ENCODE assay signal across 23 mouse cellular contexts in the genomic region with DNA sequence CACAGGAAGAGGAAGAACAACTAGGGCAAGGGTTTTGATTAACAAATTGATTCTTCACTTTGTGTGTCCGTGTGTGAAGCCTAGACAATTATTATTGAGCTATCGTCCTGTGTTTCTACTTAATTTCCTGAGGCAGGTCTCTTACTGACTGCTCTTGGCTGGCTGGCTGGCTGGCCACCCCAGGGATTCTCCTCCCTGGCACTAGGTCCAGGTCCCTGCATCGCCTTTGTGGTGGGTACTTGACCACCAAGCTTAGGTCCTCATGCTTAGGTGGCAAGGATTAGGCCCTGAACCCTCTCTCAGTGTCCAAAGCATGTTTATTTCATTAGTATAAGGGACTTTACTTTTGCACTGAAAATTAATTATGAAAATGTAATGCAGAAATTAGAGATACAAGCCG. TPM values are rescaled to one million over a fixed set of nuclear protein-coding genes. Genes with fewer than 3 reads are reported as not detected.
DNase-seq lines count a peak whose midpoint lies in the region; ATAC-seq and TF ChIP-seq lines count a peak whose summit lies in the region.
"Had no signal": no experiment of that assay in that cellular context is flagged by ENCODE, and none has a peak within 500 bp of the region (broad histone marks: within the 10 kb centered on the region; RNA-seq: fewer than 3 reads in every experiment).

No protein-coding gene starts in this region.

- H3K9ac ChIP-seq in liver, embryonic 11.5 days (ENCODE audit: low read depth, low read length), result peak overlapping the region; percentile 36; the same call in 1 of the 2 replicates
- H3K9ac ChIP-seq in liver, embryonic 14.5 days (replicated peaks), result peak overlapping the region; percentile 62
- no peak overlapping the region; the same call in 1 of the 2 replicates for H3K9ac ChIP-seq in liver, postnatal 0 days (replicated peaks)
- no peak overlapping the region for H3K9ac ChIP-seq in midbrain, embryonic 16.5 days (ENCODE audit: low read depth, low read length)
- H3K9ac ChIP-seq: forebrain, embryonic 12.5 days; forebrain, embryonic 15.5 days; heart, embryonic 13.5 days; hindbrain, embryonic 15.5 days had no signal

- peaks cover 74% of the 10 kb centered on the region for H3K36me3 ChIP-seq in erythroblast, embryonic 14.5 days (ENCODE audit: control insufficient read depth)
- peaks cover 7% of the 10 kb centered on the region; the same call in 1 of the 2 replicates for H3K36me3 ChIP-seq in liver, embryonic 11.5 days (ENCODE audit: control insufficient read depth, insufficient read depth, low read length)
- peaks cover 20% of the 10 kb centered on the region for H3K36me3 ChIP-seq in liver, embryonic 14.5 days (replicated peaks; ENCODE audit: control insufficient read depth, insufficient read depth, low read depth)
- peaks cover 16% of the 10 kb centered on the region for H3K36me3 ChIP-seq in liver, postnatal 0 days (replicated peaks; ENCODE audit: insufficient read depth, low read length)
- H3K36me3 ChIP-seq in heart, embryonic 10.5 days, result peaks cover 20% of the 10 kb centered on the region
- 0 out of 2 replicates have a peak, but pooled peaks cover 2% of the 10 kb centered on the region for H3K36me3 ChIP-seq in midbrain, embryonic 16.5 days (ENCODE audit: control insufficient read depth, insufficient read depth, low read length)

- no peaks in the 10 kb centered on the region for H3K27me3 ChIP-seq in erythroblast, embryonic 14.5 days (ENCODE audit: control insufficient read depth)
- H3K27me3 ChIP-seq in liver, embryonic 11.5 days (replicated peaks; ENCODE audit: control insufficient read depth, insufficient read depth, low read length), result no peaks in the 10 kb centered on the region
- no peaks in the 10 kb centered on the region for H3K27me3 ChIP-seq in liver, embryonic 14.5 days (ENCODE audit: control insufficient read depth, insufficient read depth, low read length)
- H3K27me3 ChIP-seq in liver, postnatal 0 days (ENCODE audit: insufficient read depth, low read length), result no peaks in the 10 kb centered on the region
- H3K27me3 ChIP-seq in heart, embryonic 10.5 days (ENCODE audit: insufficient read depth, poor library complexity, severe bottlenecking), result no peaks in the 10 kb centered on the region
- no peaks in the 10 kb centered on the region for H3K27me3 ChIP-seq in midbrain, embryonic 16.5 days (ENCODE audit: control insufficient read depth, insufficient read depth, low read depth, low read length)
- H3K27me3 ChIP-seq: forebrain, embryonic 12.5 days; forebrain, embryonic 15.5 days; heart, embryonic 13.5 days; hindbrain, embryonic 15.5 days; Patski had no signal

- peak overlapping the region; percentile 33 for H3K4me2 ChIP-seq in liver, embryonic 11.5 days
- H3K4me2 ChIP-seq in liver, embryonic 14.5 days (ENCODE audit: low read depth), result peak overlapping the region; percentile 77
- no peak overlapping the region for H3K4me2 ChIP-seq in liver, postnatal 0 days (ENCODE audit: low read depth, low read length)
- H3K4me2 ChIP-seq in midbrain, embryonic 16.5 days (ENCODE audit: low read length), result no peak overlapping the region
- H3K4me2 ChIP-seq: forebrain, embryonic 12.5 days; forebrain, embryonic 15.5 days; hindbrain, embryonic 15.5 days had no signal

- H3K4me3 ChIP-seq in erythroblast, embryonic 14.5 days (replicated peaks), result peak overlapping the region; percentile 60
- no peak overlapping the region for H3K4me3 ChIP-seq in liver, embryonic 11.5 days (ENCODE audit: low read depth, low read length)
- peak overlapping the region in 1 of 2 experiments; percentile 13; a peak in 2 of 4 replicates for H3K4me3 ChIP-seq in liver, embryonic 14.5 days (ENCODE audit: insufficient read depth in 1 of 2, low read depth in 2 of 2, low read length in 2 of 2)
- no peak overlapping the region for H3K4me3 ChIP-seq in liver, postnatal 0 days (ENCODE audit: low read depth, low read length)
- no peak overlapping the region for H3K4me3 ChIP-seq in heart, embryonic 10.5 days
- no peak overlapping the region for H3K4me3 ChIP-seq in midbrain, embryonic 16.5 days (ENCODE audit: low read depth, low read length)
- H3K4me3 ChIP-seq: forebrain, embryonic 12.5 days; forebrain, embryonic 15.5 days; heart, adult 2 months; heart, embryonic 13.5 days; hindbrain, embryonic 15.5 days had no signal

- H3K9me3 ChIP-seq in erythroblast, embryonic 14.5 days (ENCODE audit: control insufficient read depth, low read length), result peaks cover 2% of the 10 kb centered on the region; the same call in 1 of the 2 replicates
- H3K9me3 ChIP-seq in liver, embryonic 11.5 days (ENCODE audit: control insufficient read depth, low read length), result no peaks in the 10 kb centered on the region
- H3K9me3 ChIP-seq in liver, embryonic 14.5 days (ENCODE audit: control insufficient read depth, low read length), result no peaks in the 10 kb centered on the region
- H3K9me3 ChIP-seq in liver, postnatal 0 days (ENCODE audit: low read length), result no peaks in the 10 kb centered on the region
- H3K9me3 ChIP-seq in heart, embryonic 10.5 days, result 0 out of 2 replicates have a peak, but pooled peaks cover 2% of the 10 kb centered on the region
- no peaks in the 10 kb centered on the region for H3K9me3 ChIP-seq in midbrain, embryonic 16.5 days (replicated peaks; ENCODE audit: control insufficient read depth, low read length, poor library complexity, severe bottlenecking)
- H3K9me3 ChIP-seq: forebrain, embryonic 15.5 days; hindbrain, embryonic 15.5 days had no signal

- peaks cover 95% of the 10 kb centered on the region for H3K4me1 ChIP-seq in erythroblast, embryonic 14.5 days (ENCODE audit: control insufficient read depth)
- H3K4me1 ChIP-seq in liver, embryonic 11.5 days (replicated peaks; ENCODE audit: control insufficient read depth, insufficient read depth, low read length), result peaks cover 64% of the 10 kb centered on the region
- H3K4me1 ChIP-seq in liver, embryonic 14.5 days (replicated peaks; ENCODE audit: control insufficient read depth in 2 of 2, insufficient read depth in 2 of 2, low read length in 1 of 2), result peaks cover 83 to 84% of the 10 kb centered on the region in 2 experiments
- peaks cover 77% of the 10 kb centered on the region for H3K4me1 ChIP-seq in liver, postnatal 0 days (ENCODE audit: insufficient read depth)
- peaks cover 39% of the 10 kb centered on the region for H3K4me1 ChIP-seq in heart, embryonic 10.5 days
- H3K4me1 ChIP-seq in midbrain, embryonic 16.5 days (ENCODE audit: control insufficient read depth, insufficient read depth, low read length), result peaks cover 8% of the 10 kb centered on the region; the same call in 1 of the 2 replicates

- 81% methylated on average over 4 of the region's 4 CpGs for WGBS in liver, embryonic 11.5 days
- whole genome bisulfite sequencing in liver, embryonic 14.5 days (ENCODE audit: insufficient replicate concordance), result 73% methylated on average over 4 of the region's 4 CpGs
- 83% methylated on average over 4 of the region's 4 CpGs for WGBS in liver, postnatal 0 days (ENCODE audit: insufficient replicate concordance)
- WGBS in heart, embryonic 10.5 days, result 90% methylated on average over 4 of the region's 4 CpGs
- 90% methylated on average over 4 of the region's 4 CpGs for WGBS in midbrain, embryonic 16.5 days

- no peak for TF ChIP-seq CTCF in liver, embryonic 14.5 days (IDR thresholded peaks at IDR 0.05; ENCODE audit: low read depth)
- TF ChIP-seq CTCF in liver, postnatal 0 days (IDR thresholded peaks at IDR 0.05; ENCODE audit: low read depth), result no peak

- DNase-seq in liver, embryonic 11.5 days (ENCODE audit: low spot score), result no peak
- DNase-seq in liver, result no peak
- DNase-seq in liver, embryonic 14.5 days (ENCODE audit: low read depth in 3 of 3, low spot score in 3 of 3), result no peak
- no peak for DNase-seq in liver, postnatal 0 days
- no peak for DNase-seq in heart, embryonic 10.5 days (ENCODE audit: low spot score)
- DNase-seq: adrenal gland, postnatal 10 days; adrenal gland, postnatal 36 days; cerebellum, adult 11 months; cerebellum, adult 8-10 months; cerebellum, postnatal 10 days; cerebellum, postnatal 36 days; gastrocnemius, postnatal 25 days; heart, adult 2 months; heart, postnatal 14 days; heart, postnatal 4 days had no signal

- no peak for TF ChIP-seq EP300 in liver, embryonic 14.5 days (IDR thresholded peaks at IDR 0.05; ENCODE audit: low read depth)
- no peak for TF ChIP-seq EP300 in liver, postnatal 0 days (IDR thresholded peaks at IDR 0.05; ENCODE audit: low read depth)

- no peak for ATAC-seq in erythroblast, adult 5-6 weeks (replicated peaks; ENCODE audit: low FRiP score, poor library complexity, severe bottlenecking)
- no peak for ATAC-seq in liver, embryonic 11.5 days (replicated peaks; ENCODE audit: low FRiP score)
- ATAC-seq in liver, embryonic 14.5 days (ENCODE audit: insufficient read depth), result no peak
- ATAC-seq in liver, postnatal 0 days, result no peak
- ATAC-seq in midbrain, embryonic 16.5 days, result no peak
- ATAC-seq: forebrain, embryonic 15.5 days; Patski had no signal

- H3K27ac ChIP-seq in liver, embryonic 11.5 days (ENCODE audit: low read depth, low read length), result peak overlapping the region; percentile 88
- H3K27ac ChIP-seq in liver, embryonic 14.5 days, result peak overlapping the region; percentile 97
- peak overlapping the region; percentile 68 for H3K27ac ChIP-seq in liver, postnatal 0 days (ENCODE audit: low read depth)
- no peak overlapping the region for H3K27ac ChIP-seq in heart, embryonic 10.5 days
- H3K27ac ChIP-seq in midbrain, embryonic 16.5 days (ENCODE audit: low read length), result no peak overlapping the region
- H3K27ac ChIP-seq: forebrain, embryonic 12.5 days; forebrain, embryonic 15.5 days; heart, adult 2 months; heart, embryonic 13.5 days; hindbrain, embryonic 15.5 days had no signal

RNA-seq across cellular contexts. Expression of gene Usp25, which starts 12.6 kb away (rescaled TPM):
- polyA plus RNA-seq in erythroblast, embryonic 14.5 days (2012), result 4.0 and 5.2 TPM in 2 replicates
- total RNA-seq in erythroblast, adult 5-6 weeks (2015; ENCODE audit: low replicate concordance), result 232 and 239 TPM in 2 replicates
- total RNA-seq in erythroblast, adult 5-6 weeks (2017; ENCODE audit: low replicate concordance), result 406 and 472 TPM in 2 replicates
- 49.1 and 57.4 TPM in 2 replicates for polyA plus RNA-seq in liver, embryonic 11.5 days (2014; fragmentation: Nextera tagmentation; extraction: Ambion mirVana)
- polyA plus RNA-seq in liver, embryonic 14.5 days (2012; rRNA removed), result 18.2 and 30.4 TPM in 2 replicates
- polyA plus RNA-seq in liver, embryonic 14.5 days (2014; fragmentation: Nextera tagmentation; extraction: Ambion mirVana), result 45.5 and 51.8 TPM in 2 replicates
- polyA plus RNA-seq in liver, postnatal 0 days (2015; fragmentation: Nextera tagmentation; extraction: Ambion mirVana), result 22.8 and 23.4 TPM in 2 replicates
- 20.8 and 23.1 TPM in 2 replicates for polyA plus RNA-seq in heart, embryonic 10.5 days (2016; fragmentation: Nextera tagmentation; extraction: Ambion mirVana)
- 8.5 and 9.7 TPM in 2 replicates for polyA plus RNA-seq in midbrain, embryonic 16.5 days (2015; fragmentation: Nextera tagmentation; extraction: Ambion mirVana)

Comparison
In these comparisons a context has a peak if more than half of its experiments do, and no peak if none do; other contexts are left out.
1. H3K4me2 ChIP-seq: peak in liver, embryonic 11.5 days (single experiment) and liver, embryonic 14.5 days (single experiment); none in liver, postnatal 0 days (single experiment) and midbrain, embryonic 16.5 days (single experiment).
2. H3K9ac ChIP-seq: peak in liver, embryonic 11.5 days (single experiment) and liver, embryonic 14.5 days (single experiment); none in liver, postnatal 0 days (single experiment) and midbrain, embryonic 16.5 days (single experiment).
3. H3K27ac ChIP-seq: peak in liver, embryonic 11.5 days (single experiment), liver, embryonic 14.5 days (single experiment) and liver, postnatal 0 days (single experiment); none in heart, embryonic 10.5 days (single experiment) and midbrain, embryonic 16.5 days (single experiment).